26 mouse cellular contexts compared by ENCODE assay signal in the genomic region with DNA sequence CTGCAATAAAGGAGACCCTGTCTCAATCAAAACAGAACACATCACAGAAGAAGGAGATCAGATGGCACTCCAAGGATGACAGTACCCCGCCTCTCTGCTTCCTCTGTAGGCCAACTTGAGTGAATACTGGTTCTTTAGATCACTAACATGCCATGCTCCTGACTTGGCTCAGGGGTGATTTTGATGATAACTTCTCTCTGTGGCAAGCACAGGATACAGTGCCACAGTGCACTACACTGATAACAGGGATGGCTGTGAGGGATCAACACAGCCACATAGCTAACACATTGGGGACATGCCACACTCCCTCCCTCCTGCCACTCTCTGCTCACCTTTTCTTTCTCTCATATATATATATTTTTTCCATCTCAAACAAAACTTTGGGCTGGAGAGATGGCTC. TPM values are rescaled to one million over a fixed set of nuclear protein-coding genes. Genes with fewer than 3 reads are reported as not detected.
"Had no signal": no experiment of that assay in that cellular context is flagged by ENCODE, and none has a peak within 500 bp of the region (broad histone marks: within the 10 kb centered on the region; RNA-seq: fewer than 3 reads in every experiment).

No protein-coding gene starts in this region.

- H3K4me2 ChIP-seq: heart, embryonic 12.5 days; hindbrain, embryonic 12.5 days; hindbrain, embryonic 14.5 days; kidney, embryonic 15.5 days; limb, embryonic 12.5 days; liver, embryonic 11.5 days had no signal

- H3K4me3 ChIP-seq: heart, embryonic 10.5 days; heart, embryonic 12.5 days; hindbrain, embryonic 10.5 days; hindbrain, embryonic 12.5 days; kidney, embryonic 15.5 days; limb, embryonic 12.5 days had no signal

- H3K9ac ChIP-seq: heart, embryonic 12.5 days; hindbrain, embryonic 12.5 days; hindbrain, embryonic 14.5 days; kidney, embryonic 15.5 days; limb, embryonic 12.5 days had no signal

- H3K9me3 ChIP-seq: hindbrain, embryonic 12.5 days had no signal

- DNase-seq: gastrocnemius, postnatal 14 days; gastrocnemius, postnatal 36 days; heart, adult 18-20 months; heart, postnatal 10 days; heart, postnatal 4 days; kidney, adult 11 months; kidney, adult 2 months; kidney, adult 9 months; kidney, postnatal 14 days; kidney, postnatal 36 days; layer of hippocampus, adult 9-11 months; layer of hippocampus, postnatal 36 days; left cerebral cortex, postnatal 4 days; liver had no signal

- ATAC-seq: hindbrain, embryonic 16.5 days; intestine, embryonic 16.5 days had no signal

- H3K27me3 ChIP-seq: heart, embryonic 12.5 days; hindbrain, embryonic 12.5 days; kidney, embryonic 15.5 days; limb, embryonic 12.5 days had no signal

- H3K27ac ChIP-seq: heart, embryonic 10.5 days; hindbrain, embryonic 10.5 days; hindbrain, embryonic 12.5 days; hindbrain, embryonic 14.5 days; kidney, embryonic 15.5 days; kidney, postnatal 0 days; limb, embryonic 12.5 days had no signal

- H3K36me3 ChIP-seq: hindbrain, embryonic 12.5 days had no signal

RNA-seq across cellular contexts. Expression of a gene that starts 22.9 kb away (rescaled TPM):
- total RNA-seq: heart, postnatal 25 days had no signal
